Mouse (Mus musculus): ENCODE measurements around the gene Antxr1. TPM values are rescaled to one million over a fixed set of nuclear protein-coding genes. Genes with fewer than 3 reads are reported as not detected.

Gene Antxr1
- polyA plus RNA-seq, 1 experiment from 2014 or later: 4.5 TPM

GRCm38 (mm10) chr6:87206790-87207189 lies 128.8 kb downstream of the Antxr1 start:
- no peaks in the 10 kb centered on the region for H3K4me1 ChIP-seq (ENCODE audit: control insufficient read depth, insufficient read depth, low read length)
- 89% methylated on average over 4 of the region's 4 CpGs for WGBS (ENCODE audit: insufficient replicate concordance)
- 0 out of 2 replicates have a peak, but pooled peaks cover 2% of the 10 kb centered on the region for H3K27me3 ChIP-seq (ENCODE audit: control insufficient read depth, insufficient read depth, low read length)
- no peak overlapping the region for H3K27ac ChIP-seq (ENCODE audit: low read depth, low read length)
- no peaks in the 10 kb centered on the region for H3K9me3 ChIP-seq (replicated peaks; ENCODE audit: control insufficient read depth, low read length)
- no peak overlapping the region for H3K9ac ChIP-seq (ENCODE audit: low read depth, low read length)
- H3K36me3 ChIP-seq (ENCODE audit: control insufficient read depth, insufficient read depth, low read length): no peaks in the 10 kb centered on the region; the same call in 1 of the 2 replicates
- H3K4me2 ChIP-seq: no peak overlapping the region
- ATAC-seq (replicated peaks; ENCODE audit: insufficient number of reproducible peaks, low FRiP score, low TSS enrichment): no peak
- no peak overlapping the region for H3K4me3 ChIP-seq (ENCODE audit: low read depth, low read length)

GRCm38 (mm10) chr6:87203467-87203866 lies 132.2 kb downstream of the Antxr1 start:
- Histone ChIP-seq H3K4me2 (no peak overlapping the region), H3K9ac (ENCODE audit: low read depth, low read length) (no peak overlapping the region), H3K4me3 (ENCODE audit: low read depth, low read length) (no peak overlapping the region), H3K4me1 (ENCODE audit: control insufficient read depth, insufficient read depth, low read length) (no peaks in the 10 kb centered on the region), H3K36me3 (ENCODE audit: control insufficient read depth, insufficient read depth, low read length) (no peaks in the 10 kb centered on the region; the same call in 1 of the 2 replicates), H3K9me3 (replicated peaks; ENCODE audit: control insufficient read depth, low read length) (no peaks in the 10 kb centered on the region), H3K27me3 (ENCODE audit: control insufficient read depth, insufficient read depth, low read length) (0 out of 2 replicates have a peak, but pooled peaks cover 2% of the 10 kb centered on the region), H3K27ac (ENCODE audit: low read depth, low read length) (no peak overlapping the region)
- ATAC-seq (replicated peaks; ENCODE audit: insufficient number of reproducible peaks, low FRiP score, low TSS enrichment): no peak
- 75% methylated on average over 4 of the region's 4 CpGs for WGBS (ENCODE audit: insufficient replicate concordance)

- no peak for ATAC-seq (replicated peaks; ENCODE audit: insufficient number of reproducible peaks, low FRiP score, low TSS enrichment)
- no peaks in the 10 kb centered on the region; the same call in 1 of the 2 replicates for H3K36me3 ChIP-seq (ENCODE audit: control insufficient read depth, insufficient read depth, low read length)
- no peak overlapping the region for H3K9ac ChIP-seq (ENCODE audit: low read depth, low read length)
- 0 out of 2 replicates have a peak, but pooled peaks cover 2% of the 10 kb centered on the region for H3K27me3 ChIP-seq (ENCODE audit: control insufficient read depth, insufficient read depth, low read length)
- H3K27ac ChIP-seq (ENCODE audit: low read depth, low read length): no peak overlapping the region
- no peak overlapping the region for H3K4me2 ChIP-seq
- WGBS (ENCODE audit: insufficient replicate concordance): 78% methylated on average over 2 of the region's 2 CpGs
- no peaks in the 10 kb centered on the region for H3K9me3 ChIP-seq (replicated peaks; ENCODE audit: control insufficient read depth, low read length)
- no peak overlapping the region for H3K4me3 ChIP-seq (ENCODE audit: low read depth, low read length)
- H3K4me1 ChIP-seq (ENCODE audit: control insufficient read depth, insufficient read depth, low read length): no peaks in the 10 kb centered on the region
Observed at GRCm38 (mm10) chr6:87203065-87203464, 132.6 kb downstream of the Antxr1 start.

- H3K27ac ChIP-seq (ENCODE audit: low read depth, low read length): no peak overlapping the region
- ATAC-seq (replicated peaks; ENCODE audit: insufficient number of reproducible peaks, low FRiP score, low TSS enrichment): no peak
Observed at GRCm38 (mm10) chr6:87202048-87202605, 133.5 kb downstream of the Antxr1 start.

GRCm38 (mm10) chr6:87189755-87190154 lies 145.9 kb downstream of the Antxr1 start:
- H3K9ac ChIP-seq (ENCODE audit: low read depth, low read length): no peak overlapping the region
- no peaks in the 10 kb centered on the region for H3K27me3 ChIP-seq (ENCODE audit: control insufficient read depth, insufficient read depth, low read length)
- H3K4me1 ChIP-seq (ENCODE audit: control insufficient read depth, insufficient read depth, low read length): peaks cover 13% of the 10 kb centered on the region; the same call in 1 of the 2 replicates
- WGBS (ENCODE audit: insufficient replicate concordance): 61% methylated on average over 3 of the region's 3 CpGs
- H3K9me3 ChIP-seq (replicated peaks; ENCODE audit: control insufficient read depth, low read length): no peaks in the 10 kb centered on the region
- no peak overlapping the region for H3K27ac ChIP-seq (ENCODE audit: low read depth, low read length)
- no peak overlapping the region for H3K4me3 ChIP-seq (ENCODE audit: low read depth, low read length)
- H3K36me3 ChIP-seq (ENCODE audit: control insufficient read depth, insufficient read depth, low read length): no peaks in the 10 kb centered on the region
- H3K4me2 ChIP-seq: no peak overlapping the region
- no peak for ATAC-seq (replicated peaks; ENCODE audit: insufficient number of reproducible peaks, low FRiP score, low TSS enrichment)

More at GRCm38 (mm10) chr6:87202048-87202605, 133.5 kb downstream of the Antxr1 start:
- 88% methylated on average over 13 of the region's 13 CpGs for WGBS (ENCODE audit: insufficient replicate concordance)
- H3K4me3 ChIP-seq (ENCODE audit: low read depth, low read length): no peak overlapping the region
- 0 out of 2 replicates have a peak, but pooled peaks cover 2% of the 10 kb centered on the region for H3K27me3 ChIP-seq (ENCODE audit: control insufficient read depth, insufficient read depth, low read length)
- no peaks in the 10 kb centered on the region; the same call in 1 of the 2 replicates for H3K36me3 ChIP-seq (ENCODE audit: control insufficient read depth, insufficient read depth, low read length)
- no peak overlapping the region for H3K9ac ChIP-seq (ENCODE audit: low read depth, low read length)
- H3K9me3 ChIP-seq (replicated peaks; ENCODE audit: control insufficient read depth, low read length): no peaks in the 10 kb centered on the region
- no peak overlapping the region for H3K4me2 ChIP-seq
- H3K4me1 ChIP-seq (ENCODE audit: control insufficient read depth, insufficient read depth, low read length): no peaks in the 10 kb centered on the region

- 37% methylated on average over 12 of the region's 12 CpGs for WGBS (ENCODE audit: insufficient replicate concordance)
- H3K9me3 ChIP-seq (replicated peaks; ENCODE audit: control insufficient read depth, low read length): no peaks in the 10 kb centered on the region
- H3K27ac ChIP-seq (ENCODE audit: low read depth, low read length): peak overlapping the region; percentile 32; the same call in 1 of the 2 replicates
- H3K9ac ChIP-seq (ENCODE audit: low read depth, low read length): peak overlapping the region; percentile 39; the same call in 1 of the 2 replicates
- peak overlapping the region; percentile 25; the same call in 1 of the 2 replicates for H3K4me2 ChIP-seq
- H3K36me3 ChIP-seq (ENCODE audit: control insufficient read depth, insufficient read depth, low read length): no peaks in the 10 kb centered on the region
- ATAC-seq (replicated peaks; ENCODE audit: insufficient number of reproducible peaks, low FRiP score, low TSS enrichment): no peak
- peaks cover 29% of the 10 kb centered on the region for H3K4me1 ChIP-seq (ENCODE audit: control insufficient read depth, insufficient read depth, low read length)
- H3K4me3 ChIP-seq (ENCODE audit: low read depth, low read length): no peak overlapping the region
- H3K27me3 ChIP-seq (ENCODE audit: control insufficient read depth, insufficient read depth, low read length): no peaks in the 10 kb centered on the region
Observed at GRCm38 (mm10) chr6:87186988-87187387, 148.6 kb downstream of the Antxr1 start.

- Histone ChIP-seq H3K4me1 (ENCODE audit: control insufficient read depth, insufficient read depth, low read length) (peaks cover 29% of the 10 kb centered on the region), H3K4me3 (ENCODE audit: low read depth, low read length) (no peak overlapping the region), H3K4me2 (peak overlapping the region; percentile 52), H3K9ac (ENCODE audit: low read depth, low read length) (peak overlapping the region; percentile 47; the same call in 1 of the 2 replicates), H3K27me3 (ENCODE audit: control insufficient read depth, insufficient read depth, low read length) (no peaks in the 10 kb centered on the region), H3K9me3 (replicated peaks; ENCODE audit: control insufficient read depth, low read length) (no peaks in the 10 kb centered on the region), H3K36me3 (ENCODE audit: control insufficient read depth, insufficient read depth, low read length) (no peaks in the 10 kb centered on the region), H3K27ac (ENCODE audit: low read depth, low read length) (peak overlapping the region; percentile 87)
- peak; percentile 88 for ATAC-seq (replicated peaks; ENCODE audit: insufficient number of reproducible peaks, low FRiP score, low TSS enrichment)
- 25% methylated on average over 3 of the region's 3 CpGs for WGBS (ENCODE audit: insufficient replicate concordance)
Observed at GRCm38 (mm10) chr6:87184418-87184817, 151.2 kb downstream of the Antxr1 start.

- H3K27me3 ChIP-seq (ENCODE audit: control insufficient read depth, insufficient read depth, low read length): no peaks in the 10 kb centered on the region
- peaks cover 29% of the 10 kb centered on the region for H3K4me1 ChIP-seq (ENCODE audit: control insufficient read depth, insufficient read depth, low read length)
- 43% methylated on average over 11 of the region's 11 CpGs for WGBS (ENCODE audit: insufficient replicate concordance)
- peak overlapping the region; percentile 47; the same call in 1 of the 2 replicates for H3K9ac ChIP-seq (ENCODE audit: low read depth, low read length)
- H3K36me3 ChIP-seq (ENCODE audit: control insufficient read depth, insufficient read depth, low read length): no peaks in the 10 kb centered on the region
- no peak overlapping the region for H3K4me3 ChIP-seq (ENCODE audit: low read depth, low read length)
- peak overlapping the region; percentile 52 for H3K4me2 ChIP-seq
- peak overlapping the region; percentile 87 for H3K27ac ChIP-seq (ENCODE audit: low read depth, low read length)
- ATAC-seq (replicated peaks; ENCODE audit: insufficient number of reproducible peaks, low FRiP score, low TSS enrichment): peak; percentile 70
- H3K9me3 ChIP-seq (replicated peaks; ENCODE audit: control insufficient read depth, low read length): no peaks in the 10 kb centered on the region
Observed at GRCm38 (mm10) chr6:87183981-87184380, 151.6 kb downstream of the Antxr1 start.

- ATAC-seq (replicated peaks; ENCODE audit: insufficient number of reproducible peaks, low FRiP score, low TSS enrichment): no peak
- no peaks in the 10 kb centered on the region for H3K36me3 ChIP-seq (ENCODE audit: control insufficient read depth, insufficient read depth, low read length)
Observed at GRCm38 (mm10) chr6:87183159-87183558, 152.5 kb downstream of the Antxr1 start.

More at GRCm38 (mm10) chr6:87183159-87183558, 152.5 kb downstream of the Antxr1 start:
- WGBS (ENCODE audit: insufficient replicate concordance): 70% methylated on average over 8 of the region's 8 CpGs
- no peaks in the 10 kb centered on the region for H3K9me3 ChIP-seq (replicated peaks; ENCODE audit: control insufficient read depth, low read length)
- H3K27me3 ChIP-seq (ENCODE audit: control insufficient read depth, insufficient read depth, low read length): no peaks in the 10 kb centered on the region
- no peak overlapping the region for H3K9ac ChIP-seq (ENCODE audit: low read depth, low read length)
- no peak overlapping the region for H3K4me2 ChIP-seq
- peaks cover 29% of the 10 kb centered on the region for H3K4me1 ChIP-seq (ENCODE audit: control insufficient read depth, insufficient read depth, low read length)
- no peak overlapping the region for H3K4me3 ChIP-seq (ENCODE audit: low read depth, low read length)
- H3K27ac ChIP-seq (ENCODE audit: low read depth, low read length): peak overlapping the region; percentile 87; the same call in 1 of the 2 replicates

All from heart, embryonic 11.5 days (tissue).